Mouse (Mus musculus) heart, embryonic 16.5 days (tissue): ENCODE results near the gene Rbm46. TPM values are rescaled to one million over a fixed set of nuclear protein-coding genes. Genes with fewer than 3 reads are reported as not detected.

ENCODE experiments used
- ATAC-seq: fragments of 200-750 bp; cut with Nextera tagmentation; replicated peaks from 2 replicates; pipeline ENCODE4 v1.8.0; 2017; ENCODE audit warnings: moderate number of reproducible peaks; ENCODE audit not compliant: insufficient read depth, low FRiP score; ENCODE audit errors: extremely low read depth
- H3K27ac ChIP-seq: fragments of 300-500 bp; sonication (generic); 2 replicates; pipeline ENCODE4 v1.5.1; 2014; ENCODE audit warnings: mild to moderate bottlenecking, low read length, control low read depth, moderate library complexity
- H3K27me3 ChIP-seq: fragments of 300-500 bp; sonication (generic); 2 replicates; pipeline ENCODE4 v1.6.1; 2014; ENCODE audit warnings: low read length, mixed read lengths; ENCODE audit not compliant: control insufficient read depth, insufficient read depth
- H3K36me3 ChIP-seq: fragments of 300-500 bp; sonication (generic); 2 replicates; pipeline ENCODE4 v1.6.1; 2014; ENCODE audit not compliant: control insufficient read depth, insufficient read depth
- H3K4me1 ChIP-seq: fragments of 300-500 bp; sonication (generic); 2 replicates; pipeline ENCODE4 v1.6.1; 2014; ENCODE audit warnings: low read length, mixed read lengths; ENCODE audit not compliant: control insufficient read depth, insufficient read depth
- H3K4me2 ChIP-seq: fragments of 300-500 bp; sonication (generic); 2 replicates; pipeline ENCODE4 v1.6.1; 2014; ENCODE audit warnings: low read depth, mild to moderate bottlenecking, control low read depth, low read length
- H3K4me3 ChIP-seq: fragments of 300-500 bp; sonication (generic); 2 replicates; pipeline ENCODE4 v1.5.1; 2014; ENCODE audit warnings: mild to moderate bottlenecking, control low read depth, low read length
- H3K9ac ChIP-seq: fragments of 300-500 bp; sonication (generic); 2 replicates; pipeline ENCODE4 v1.6.1; 2014; ENCODE audit warnings: low read length, control low read depth
- H3K9me3 ChIP-seq: fragments of 300-500 bp; sonication (generic); replicated peaks from 2 replicates; pipeline ENCODE4 v1.6.1; 2016; ENCODE audit warnings: low read length; ENCODE audit not compliant: control insufficient read depth
- WGBS: fragments of 180-500 bp; shearing (Covaris S2); extraction: QIAGEN DNeasy Blood & Tissue Kit; methylation state at CpG from one replicate; pipeline ENCODE4 v1.1.7; 2014; 5-methylcytosine and 5-hydroxymethylcytosine counted together
- polyA plus RNA-seq: library from polyadenylated mRNA; unstranded; fragments of >200 nt; fragmentation: Nextera tagmentation; extraction: Ambion mirVana; gene quantifications from 2 replicates; pipeline ENCODE4 v1.2.1, GENCODE M21; 2015

Rbm46 gene
- 1.4 and 1.6 TPM in 2 replicates for polyA plus RNA-seq

DNA sequence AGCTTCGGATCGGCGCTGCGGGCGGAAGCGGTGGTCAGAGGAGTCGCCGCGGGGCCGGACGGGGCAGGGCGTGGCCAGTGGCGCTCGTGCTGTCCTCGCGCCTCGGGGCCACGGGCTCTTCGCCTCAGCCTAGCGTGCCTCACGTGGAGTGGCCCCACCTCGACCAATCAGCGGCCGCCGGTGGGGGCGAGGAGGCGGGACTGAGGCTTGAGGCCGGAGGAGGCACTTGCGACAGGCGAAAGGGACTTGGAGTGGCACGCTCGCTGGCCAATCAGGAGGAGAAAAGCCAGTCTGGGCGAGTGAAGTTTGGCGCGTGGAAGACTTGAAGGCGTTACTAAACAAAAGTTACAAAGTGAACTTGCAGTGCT is at the start of gene Rbm46:
TSS of gene Rbm46 (minus strand) at position 112 of the 368 bp plus-strand sequence.
- H3K27me3 ChIP-seq: peaks cover 21% of the 10 kb centered on the region
- no peak within 1 kb of the TSS for H3K27ac ChIP-seq
- peak within 1 kb of the TSS; percentile 75 for H3K4me2 ChIP-seq
- ATAC-seq: peak; percentile 92
- peak within 1 kb of the TSS; percentile 53 for H3K4me3 ChIP-seq
- H3K9me3 ChIP-seq: peaks cover 4% of the 10 kb centered on the region; the same call in 1 of the 2 replicates
- no peak within 1 kb of the TSS for H3K9ac ChIP-seq
- peaks cover 4% of the 10 kb centered on the region; the same call in 1 of the 2 replicates for H3K4me1 ChIP-seq
- H3K36me3 ChIP-seq: no peaks in the 10 kb centered on the region
- 20% methylated on average over 36 of the region's 36 CpGs for WGBS

GRCm38 (mm10) chr3:82915632-82916031 is 39.3 kb upstream of the Rbm46 start:
- Histone ChIP-seq H3K27me3 (no peaks in the 10 kb centered on the region), H3K27ac (no peak overlapping the region)
- 44% methylated on average over 1 of the region's 1 CpGs for WGBS

DNA sequence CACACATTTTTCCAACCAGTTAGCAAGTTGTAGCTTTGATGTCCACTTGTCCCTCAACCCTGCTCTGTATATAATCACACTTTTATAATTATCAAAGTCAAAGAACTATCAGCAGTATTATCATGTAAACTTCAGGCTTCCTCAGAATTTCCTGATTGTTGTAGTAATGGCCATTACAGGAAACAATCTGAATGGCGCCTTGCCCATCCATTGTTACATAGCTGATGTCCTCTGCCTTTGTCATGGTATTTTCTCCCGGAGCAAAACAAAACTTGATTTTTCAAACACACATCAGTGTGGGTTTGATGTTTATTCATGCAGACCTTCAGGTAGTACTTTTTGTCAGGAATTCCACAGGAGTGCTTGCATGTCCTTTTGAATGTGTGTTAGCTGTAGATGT is 32.4 kb upstream of the Rbm46 start:
- Histone ChIP-seq H3K4me2 (no peak overlapping the region), H3K27ac (no peak overlapping the region), H3K9me3 (no peaks in the 10 kb centered on the region), H3K4me3 (no peak overlapping the region), H3K9ac (no peak overlapping the region), H3K36me3 (no peaks in the 10 kb centered on the region), H3K4me1 (peaks cover 1% of the 10 kb centered on the region; the same call in 1 of the 2 replicates), H3K27me3 (peaks cover 14% of the 10 kb centered on the region)
- WGBS: 65% methylated on average over 2 of the region's 2 CpGs
- ATAC-seq: no peak

More at GRCm38 (mm10) chr3:82915632-82916031, 39.3 kb upstream of the Rbm46 start:
- Histone ChIP-seq H3K4me1 (no peaks in the 10 kb centered on the region), H3K9ac (no peak overlapping the region), H3K4me3 (no peak overlapping the region), H3K9me3 (peaks cover 3% of the 10 kb centered on the region; the same call in 1 of the 2 replicates), H3K4me2 (no peak overlapping the region), H3K36me3 (no peaks in the 10 kb centered on the region)
- no peak for ATAC-seq

DNA sequence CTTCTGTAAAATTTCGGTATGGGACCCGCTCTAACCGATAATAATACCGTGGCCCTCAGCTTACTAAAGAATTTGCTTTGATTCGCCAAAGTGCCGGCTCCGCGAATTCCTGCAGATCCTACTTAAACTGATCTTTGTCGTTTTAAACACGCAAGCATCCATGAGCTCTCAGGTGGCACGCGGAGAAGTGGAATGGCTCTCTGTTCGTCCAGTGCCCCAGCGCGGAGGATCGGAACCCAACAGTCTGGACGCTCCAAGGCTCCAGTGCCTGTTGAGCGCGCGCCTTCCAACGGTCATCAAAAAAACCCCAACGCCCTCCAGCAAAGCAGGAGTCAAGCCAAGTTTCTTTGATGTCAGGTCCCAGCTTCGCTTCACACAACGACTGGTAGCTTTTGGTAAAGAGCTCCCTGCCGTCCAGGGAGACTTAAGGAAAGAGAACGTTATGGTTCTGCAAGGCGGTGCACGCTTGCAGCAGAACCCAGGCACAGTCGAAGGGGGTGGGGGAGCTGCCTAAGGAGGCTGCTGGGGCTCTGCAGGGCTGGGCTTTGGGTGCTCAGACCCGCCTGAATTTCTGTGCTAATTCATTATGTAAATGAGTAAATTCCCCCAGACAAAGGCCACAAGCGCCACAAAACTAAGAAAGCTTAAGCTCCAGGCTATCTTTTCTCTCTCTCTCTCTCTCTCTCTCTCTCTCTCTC is 28.1 kb upstream of the Rbm46 start:
- 2% methylated on average over 31 of the region's 31 CpGs for WGBS

GRCm38 (mm10) chr3:82903613-82904205 is 27.4 kb upstream of the Rbm46 start, which contains the start of gene Lrat:
Lrat (minus strand) TSS chr3:82903973.
- Histone ChIP-seq H3K4me1 (peaks cover 7% of the 10 kb centered on the region; the same call in 1 of the 2 replicates), H3K27me3 (peaks cover 28% of the 10 kb centered on the region), H3K9ac (peak within 1 kb of the TSS; percentile 41; the same call in 1 of the 2 replicates), H3K36me3 (no peaks in the 10 kb centered on the region), H3K27ac (no peak within 1 kb of the TSS), H3K4me3 (peak within 1 kb of the TSS; percentile 59), H3K4me2 (peak within 1 kb of the TSS; percentile 82), H3K9me3 (peaks cover 2% of the 10 kb centered on the region; the same call in 1 of the 2 replicates)
- 0 out of 2 replicates have a peak, but pooled peaks have one; percentile 45 for ATAC-seq
- 2% methylated on average over 35 of the region's 35 CpGs for WGBS

More for the DNA sequence above, 28.1 kb upstream of the Rbm46 start:
- Histone ChIP-seq H3K27me3 (peaks cover 28% of the 10 kb centered on the region), H3K4me2 (peak overlapping the region; percentile 82), H3K9ac (no peak overlapping the region), H3K9me3 (peaks cover 2% of the 10 kb centered on the region; the same call in 1 of the 2 replicates), H3K27ac (no peak overlapping the region), H3K4me1 (peaks cover 7% of the 10 kb centered on the region; the same call in 1 of the 2 replicates), H3K36me3 (no peaks in the 10 kb centered on the region), H3K4me3 (peak overlapping the region; percentile 59)
- no peak for ATAC-seq

DNA sequence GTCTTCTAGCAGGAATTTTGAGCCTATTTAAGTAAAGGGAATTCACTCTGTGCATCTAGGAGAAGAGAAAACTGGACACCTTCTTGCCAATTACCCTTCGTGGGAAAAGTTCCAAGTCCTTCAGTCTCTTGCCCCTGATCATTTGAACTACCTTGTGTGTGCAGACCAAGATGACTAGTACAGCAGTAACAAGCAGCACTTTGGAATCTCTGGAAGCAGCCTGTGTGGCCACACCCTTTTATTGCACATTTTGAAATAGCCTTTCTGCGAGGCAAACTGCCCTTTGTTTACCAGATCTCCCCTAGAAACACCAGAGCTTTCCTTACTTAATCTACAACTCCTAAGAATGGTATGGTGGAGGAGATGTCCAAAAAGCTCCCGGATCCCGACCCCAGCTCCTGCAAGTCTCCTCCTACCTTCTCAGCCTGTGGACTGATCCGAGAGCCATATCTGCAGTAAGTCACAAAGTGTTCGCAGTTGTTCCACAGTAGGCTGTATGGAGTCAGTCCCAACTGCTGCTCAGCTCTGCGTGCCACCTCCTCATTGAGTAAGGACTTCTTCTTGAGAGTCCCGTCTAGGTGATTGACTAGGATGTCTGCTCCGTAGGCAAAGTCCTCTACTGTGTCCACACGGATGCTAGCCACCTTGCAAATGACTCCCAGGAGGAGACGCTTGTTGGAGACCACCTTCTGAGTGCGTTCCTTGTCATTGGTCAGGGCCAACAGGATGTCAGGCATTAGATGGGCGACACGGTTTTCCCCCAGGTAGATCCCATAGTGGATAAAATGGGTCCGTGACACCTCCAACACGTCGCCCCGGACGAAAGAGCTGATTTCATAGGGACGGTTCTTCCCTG is 26.7 kb upstream of the Rbm46 start:
- ATAC-seq: no peak
- Histone ChIP-seq H3K4me3 (peak overlapping the region; percentile 59), H3K4me2 (peak overlapping the region; percentile 82), H3K4me1 (peaks cover 7% of the 10 kb centered on the region; the same call in 1 of the 2 replicates), H3K27me3 (peaks cover 28% of the 10 kb centered on the region), H3K9me3 (peaks cover 2% of the 10 kb centered on the region; the same call in 1 of the 2 replicates), H3K36me3 (no peaks in the 10 kb centered on the region), H3K9ac (no peak overlapping the region), H3K27ac (no peak overlapping the region)
- WGBS: 21% methylated on average over 20 of the region's 20 CpGs

GRCm38 (mm10) chr3:82888842-82889241 is 12.6 kb upstream of the Rbm46 start:
- 11% methylated on average over 2 of the region's 2 CpGs for WGBS
- Histone ChIP-seq H3K36me3 (no peaks in the 10 kb centered on the region), H3K9ac (no peak overlapping the region), H3K4me2 (no peak overlapping the region), H3K27me3 (no peaks in the 10 kb centered on the region; the same call in 1 of the 2 replicates), H3K27ac (no peak overlapping the region), H3K9me3 (peaks cover 3% of the 10 kb centered on the region), H3K4me1 (no peaks in the 10 kb centered on the region), H3K4me3 (no peak overlapping the region)
- no peak for ATAC-seq

- Histone ChIP-seq H3K36me3 (no peaks in the 10 kb centered on the region), H3K9ac (no peak overlapping the region), H3K27me3 (peaks cover 21% of the 10 kb centered on the region), H3K4me1 (peaks cover 4% of the 10 kb centered on the region; the same call in 1 of the 2 replicates), H3K4me2 (no peak overlapping the region), H3K27ac (no peak overlapping the region), H3K9me3 (peaks cover 4% of the 10 kb centered on the region; the same call in 1 of the 2 replicates), H3K4me3 (no peak overlapping the region)
- no peak for ATAC-seq
- 1% methylated on average over 4 of the region's 4 CpGs for WGBS
These were observed 975 bp upstream of the Rbm46 start for GRCm38 (mm10) chr3:82877258-82877657.
